Mouse (Mus musculus): Measurements from ENCODE around the gene Hsd3b7. TPM values are rescaled to one million over a fixed set of nuclear protein-coding genes. Genes with fewer than 3 reads are reported as not detected.
"Not testable (repeated sequence)": the region's sequence is repeated elsewhere in the genome, so short reads cannot be mapped to it uniquely, and the experiment has no call there.

The Hsd3b7 gene
- total RNA-seq, 2 experiments from 2014 or later = 2.7 to 4.3 TPM

DNA sequence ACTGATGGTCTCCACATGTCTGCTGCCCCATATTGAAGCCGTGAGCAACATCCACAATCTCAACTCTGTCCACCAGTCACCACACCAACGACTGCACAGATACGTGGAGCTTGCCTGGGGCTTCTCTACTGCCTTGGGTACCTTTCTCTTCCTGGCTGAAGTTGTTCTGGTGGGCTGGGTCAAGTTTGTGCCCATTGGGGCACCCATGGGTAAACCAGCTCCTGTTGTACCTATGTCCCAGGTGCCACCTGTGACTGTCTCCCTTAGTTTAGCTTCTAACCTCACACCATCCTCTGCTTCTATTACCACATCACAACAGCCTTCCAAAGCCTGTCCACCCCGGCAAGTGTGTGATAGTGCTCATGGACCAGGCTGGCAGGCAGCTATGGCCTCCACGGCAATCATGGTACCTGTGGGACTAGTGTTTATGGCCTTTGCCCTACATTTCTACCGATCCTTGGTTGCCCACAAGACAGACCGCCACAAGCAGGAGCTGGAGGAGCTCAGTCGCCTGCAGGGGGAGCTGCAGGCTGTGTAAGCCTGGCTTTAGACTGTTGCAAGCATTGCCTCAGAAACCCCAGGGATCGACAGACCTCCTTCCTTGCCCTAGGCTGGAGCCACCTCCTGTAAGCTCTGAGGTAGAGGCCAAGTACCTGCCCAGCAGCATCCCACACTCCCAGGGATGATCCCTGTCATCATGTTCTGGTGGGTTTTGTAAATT lies 26.6 kb upstream of the Hsd3b7 start:
- ATAC-seq (replicated peaks; ENCODE audit: low FRiP score, poor library complexity, severe bottlenecking) = 0 out of 2 replicates have a peak, but pooled peaks have one; percentile 31

DNA sequence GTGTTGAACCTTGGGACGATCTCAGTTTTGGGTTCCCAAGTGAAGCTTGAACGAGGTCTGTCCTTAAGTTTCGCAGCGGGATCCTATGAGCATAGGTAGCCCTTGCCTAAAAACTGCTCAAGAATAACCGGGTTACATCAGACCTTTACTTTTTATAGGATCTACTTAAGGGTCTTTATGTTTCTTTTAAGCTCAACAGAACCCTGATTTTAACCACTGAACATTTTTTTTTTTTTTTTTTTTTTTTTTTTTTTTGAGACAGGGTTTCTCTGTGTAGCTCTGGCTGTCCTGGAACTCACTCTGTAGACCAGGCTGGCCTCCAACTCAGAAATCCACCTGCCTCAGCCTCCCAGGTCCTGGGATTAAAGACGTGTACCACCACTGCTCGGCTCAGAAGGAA lies 24.6 kb upstream of the Hsd3b7 start:
- not testable (repeated sequence) for ATAC-seq (replicated peaks; ENCODE audit: low FRiP score, poor library complexity, severe bottlenecking)

DNA sequence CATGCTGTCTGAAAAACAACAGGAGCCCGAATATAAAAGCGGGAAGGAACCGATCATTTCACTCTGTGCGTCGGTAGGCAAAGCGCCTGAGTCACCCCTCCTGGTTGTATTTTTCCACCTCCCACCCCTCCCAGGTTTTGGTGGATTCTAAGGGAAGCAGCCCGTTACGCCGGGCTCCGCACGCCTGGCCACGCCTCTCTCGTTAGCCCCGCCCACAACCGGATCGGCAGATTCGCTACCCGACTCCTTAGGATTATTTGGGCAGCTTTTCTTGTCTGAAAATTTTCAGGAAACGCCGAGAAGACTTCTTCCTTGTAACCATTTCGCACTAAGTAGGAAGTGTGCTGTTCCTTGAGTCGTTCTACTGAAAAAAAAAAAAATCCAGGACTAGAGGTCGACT lies 24.0 kb upstream of the Hsd3b7 start, which contains the start of gene Setd1a:
Gene Setd1a, plus strand, starts transcription at position 245 of the 400 bp plus-strand sequence.
- peak; percentile 77 for ATAC-seq (replicated peaks; ENCODE audit: low FRiP score, poor library complexity, severe bottlenecking)

DNA sequence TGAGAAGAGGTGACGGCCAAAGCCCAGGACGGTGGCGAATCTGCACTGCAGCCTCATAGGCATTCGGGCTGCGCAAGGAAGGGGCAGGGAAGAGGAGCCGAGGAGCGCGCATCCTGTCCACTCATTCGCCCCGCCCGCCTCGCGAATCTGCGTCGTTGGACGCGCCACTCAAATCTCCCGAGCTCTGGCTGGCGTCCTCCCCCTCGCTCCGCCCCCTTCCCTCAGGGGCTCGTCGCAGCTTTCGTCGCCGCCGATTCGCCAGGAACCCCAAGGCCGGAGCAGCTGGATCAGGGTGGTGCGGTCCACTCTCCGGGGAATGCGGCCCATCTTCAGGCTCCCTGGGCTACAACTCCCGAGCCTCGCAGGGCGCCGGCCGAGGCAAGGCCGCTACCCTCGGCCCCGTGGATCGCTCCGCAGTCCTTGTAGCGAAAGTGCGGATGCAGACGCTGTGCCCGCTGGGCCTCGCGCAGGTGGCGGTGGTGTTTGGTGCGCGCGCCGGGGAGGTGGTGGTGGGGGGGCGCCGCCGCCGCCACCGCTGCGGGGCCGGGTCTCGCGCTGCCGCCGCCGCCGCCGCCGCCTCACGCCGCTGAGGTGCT lies 23.4 kb upstream of the Hsd3b7 start:
- ATAC-seq (replicated peaks; ENCODE audit: low FRiP score, poor library complexity, severe bottlenecking) = peak; percentile 90

DNA sequence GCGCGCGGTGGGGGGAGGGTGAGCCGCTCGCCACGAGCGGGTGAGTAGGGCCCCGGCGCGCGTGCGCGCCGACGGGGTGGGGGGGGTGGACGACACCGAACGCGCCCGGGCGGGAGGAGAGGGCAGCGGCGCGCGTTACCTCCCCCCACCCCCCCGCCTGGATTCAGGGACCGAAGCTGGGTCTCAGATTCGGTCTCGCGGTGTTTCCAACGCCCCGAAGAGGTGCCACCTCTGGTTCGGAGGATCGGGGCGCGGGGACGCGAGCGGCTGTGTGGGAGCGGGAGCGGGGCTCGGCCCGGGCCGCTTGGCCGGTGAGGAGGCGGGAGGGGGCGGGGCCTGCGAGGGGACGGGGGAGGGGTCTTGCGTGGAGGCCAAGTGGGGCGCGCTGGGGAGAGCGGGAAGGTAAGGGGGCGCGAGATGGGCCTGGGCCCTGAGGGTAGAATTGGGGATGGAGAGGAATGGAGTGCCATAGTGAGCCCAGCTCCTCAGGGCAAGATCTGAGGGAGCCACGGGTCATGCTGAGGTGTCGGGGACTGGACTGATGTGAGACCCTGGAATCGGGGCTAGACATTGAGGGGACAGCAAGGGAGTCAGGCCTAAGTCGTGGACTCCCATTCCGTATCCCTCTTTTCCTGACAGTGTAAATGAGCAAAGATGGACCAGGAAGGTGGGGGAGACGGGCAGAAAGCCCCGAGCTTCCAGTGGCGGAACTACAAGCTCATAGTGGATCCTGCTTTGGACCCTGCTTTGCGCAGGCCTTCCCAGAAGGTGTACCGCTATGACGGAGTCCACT lies 22.7 kb upstream of the Hsd3b7 start:
- no peak for ATAC-seq (replicated peaks; ENCODE audit: low FRiP score, poor library complexity, severe bottlenecking)

DNA sequence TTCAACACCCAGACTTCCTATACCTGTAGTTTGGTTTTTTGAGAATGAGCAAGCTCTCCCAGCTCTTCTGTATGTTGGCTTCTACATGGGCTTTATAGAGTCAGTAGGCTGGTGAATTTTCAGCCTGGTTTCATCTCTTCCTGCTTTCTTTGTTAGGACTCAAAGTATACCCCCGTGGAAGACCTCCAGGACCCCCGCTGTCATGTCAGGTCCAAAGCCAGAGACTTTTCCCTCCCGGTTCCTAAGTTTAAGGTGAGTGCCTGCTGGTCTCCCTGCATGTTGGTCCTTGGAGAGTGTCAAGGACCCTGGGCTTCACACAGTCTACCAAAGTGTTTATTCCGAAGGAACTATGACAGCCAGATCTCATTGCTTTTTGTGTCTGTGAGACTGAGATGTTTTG lies 22.1 kb upstream of the Hsd3b7 start:
- ATAC-seq (replicated peaks; ENCODE audit: low FRiP score, poor library complexity, severe bottlenecking) = no peak

DNA sequence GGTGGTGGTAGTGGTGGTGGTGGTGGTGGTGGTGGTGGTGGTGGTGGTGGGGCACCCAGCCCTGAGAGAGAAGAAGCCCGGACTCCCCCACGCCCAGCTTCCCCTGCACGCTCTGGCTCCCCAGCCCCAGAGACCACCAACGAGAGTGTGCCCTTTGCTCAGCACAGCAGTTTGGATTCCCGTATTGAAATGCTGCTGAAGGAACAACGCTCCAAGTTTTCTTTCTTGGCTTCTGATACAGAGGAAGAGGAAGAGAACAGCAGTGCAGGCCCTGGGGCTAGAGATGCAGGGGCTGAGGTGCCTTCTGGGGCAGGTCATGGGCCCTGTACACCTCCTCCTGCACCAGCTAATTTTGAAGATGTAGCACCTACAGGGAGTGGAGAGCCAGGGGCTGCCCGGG lies 15.1 kb upstream of the Hsd3b7 start, which contains the start of gene Gm49388:
Gene Gm49388, plus strand, starts transcription at position 301 of the 400 bp plus-strand sequence.
- ATAC-seq (replicated peaks; ENCODE audit: low FRiP score, poor library complexity, severe bottlenecking) = no peak

DNA sequence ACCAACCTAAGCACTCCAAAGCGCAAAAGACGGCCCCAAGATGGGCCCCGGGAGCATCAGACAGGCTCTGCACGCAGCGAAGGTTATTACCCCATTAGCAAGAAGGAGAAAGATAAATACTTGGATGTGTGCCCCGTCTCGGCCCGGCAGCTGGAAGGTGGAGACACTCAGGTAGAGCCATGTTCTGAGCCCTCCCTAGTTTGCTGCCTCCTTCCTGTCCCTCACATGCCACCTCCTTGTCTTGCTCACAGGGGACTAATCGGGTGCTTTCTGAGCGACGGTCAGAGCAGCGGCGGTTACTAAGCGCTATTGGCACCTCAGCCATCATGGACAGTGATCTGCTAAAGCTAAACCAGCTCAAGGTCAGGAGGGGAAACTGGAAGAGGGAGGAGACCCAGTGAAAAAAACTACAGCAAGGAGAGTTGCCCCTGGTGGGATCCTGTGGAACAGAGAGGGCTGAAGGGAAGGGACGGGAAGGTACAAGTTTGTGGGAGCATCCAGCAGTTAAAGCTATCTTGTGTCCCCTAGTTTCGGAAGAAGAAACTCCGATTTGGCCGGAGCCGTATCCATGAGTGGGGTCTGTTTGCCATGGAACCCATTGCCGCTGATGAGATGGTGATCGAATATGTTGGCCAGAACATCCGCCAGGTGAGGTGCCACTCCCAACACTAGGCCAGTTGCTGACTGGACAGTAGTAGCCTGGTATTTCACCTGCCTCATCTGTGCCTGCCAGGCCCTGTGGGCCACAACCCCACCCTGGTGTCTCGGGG lies 3.1 kb upstream of the Hsd3b7 start:
- ATAC-seq (replicated peaks; ENCODE audit: low FRiP score, poor library complexity, severe bottlenecking) = no peak

DNA sequence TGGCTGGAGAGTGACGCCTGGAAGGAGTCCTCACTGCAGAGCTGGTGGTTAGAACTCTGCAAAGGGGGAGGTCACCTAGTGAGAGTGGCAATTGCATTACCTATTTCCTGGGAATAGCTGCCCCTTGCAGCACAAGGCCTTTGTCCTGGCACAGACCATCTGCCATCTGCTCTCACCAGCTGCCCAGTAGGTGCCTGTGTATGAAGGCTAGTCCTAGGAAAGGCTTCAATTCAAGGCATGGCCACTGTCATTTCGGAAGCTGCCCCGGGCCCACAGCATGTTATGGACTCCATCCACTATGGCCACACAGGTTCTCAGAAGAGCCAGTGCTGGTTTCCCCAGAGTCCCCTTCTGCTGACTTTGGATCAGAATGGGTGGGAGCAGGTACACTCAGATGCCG lies 1.8 kb upstream of the Hsd3b7 start:
- ATAC-seq (replicated peaks; ENCODE audit: low FRiP score, poor library complexity, severe bottlenecking) = no peak

DNA sequence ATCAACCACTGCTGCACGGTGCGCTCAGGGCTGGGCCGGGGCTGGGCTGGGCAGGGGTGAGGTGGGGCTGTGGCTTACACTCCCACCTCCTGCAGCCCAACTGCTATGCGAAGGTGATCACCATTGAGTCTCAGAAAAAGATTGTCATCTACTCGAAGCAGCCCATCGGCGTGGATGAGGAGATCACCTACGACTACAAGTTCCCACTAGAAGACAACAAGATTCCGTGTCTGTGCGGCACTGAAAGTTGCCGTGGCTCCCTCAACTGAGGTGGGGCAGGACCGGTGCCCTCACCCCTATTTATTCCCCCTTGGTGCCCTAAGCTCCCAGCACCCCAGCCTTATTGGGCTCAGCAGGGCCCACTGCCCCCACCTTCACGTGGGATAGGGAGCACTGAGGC lies 1.2 kb upstream of the Hsd3b7 start:
- ATAC-seq (replicated peaks; ENCODE audit: low FRiP score, poor library complexity, severe bottlenecking) = no peak

DNA sequence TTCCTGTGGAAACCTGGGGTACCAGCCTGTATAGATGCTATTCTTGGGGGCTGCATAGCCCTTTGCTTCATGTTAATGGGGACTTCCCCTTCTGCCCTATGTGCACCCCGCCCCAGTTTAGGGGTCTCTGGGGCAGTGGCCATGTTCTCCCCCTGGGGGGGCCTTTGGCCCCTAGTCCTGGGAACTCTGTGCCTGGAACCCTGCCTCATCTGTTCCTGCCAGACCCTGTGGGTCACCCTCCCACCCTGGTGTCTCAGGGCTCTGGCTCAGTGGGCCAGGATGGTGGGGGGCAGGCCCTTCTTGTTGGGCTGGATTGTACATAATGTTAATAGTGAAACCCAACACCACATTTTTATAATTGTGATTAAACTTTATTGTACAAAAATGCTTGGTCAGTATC lies 666 bp upstream of the Hsd3b7 start:
- ATAC-seq (replicated peaks; ENCODE audit: low FRiP score, poor library complexity, severe bottlenecking) = no peak

DNA sequence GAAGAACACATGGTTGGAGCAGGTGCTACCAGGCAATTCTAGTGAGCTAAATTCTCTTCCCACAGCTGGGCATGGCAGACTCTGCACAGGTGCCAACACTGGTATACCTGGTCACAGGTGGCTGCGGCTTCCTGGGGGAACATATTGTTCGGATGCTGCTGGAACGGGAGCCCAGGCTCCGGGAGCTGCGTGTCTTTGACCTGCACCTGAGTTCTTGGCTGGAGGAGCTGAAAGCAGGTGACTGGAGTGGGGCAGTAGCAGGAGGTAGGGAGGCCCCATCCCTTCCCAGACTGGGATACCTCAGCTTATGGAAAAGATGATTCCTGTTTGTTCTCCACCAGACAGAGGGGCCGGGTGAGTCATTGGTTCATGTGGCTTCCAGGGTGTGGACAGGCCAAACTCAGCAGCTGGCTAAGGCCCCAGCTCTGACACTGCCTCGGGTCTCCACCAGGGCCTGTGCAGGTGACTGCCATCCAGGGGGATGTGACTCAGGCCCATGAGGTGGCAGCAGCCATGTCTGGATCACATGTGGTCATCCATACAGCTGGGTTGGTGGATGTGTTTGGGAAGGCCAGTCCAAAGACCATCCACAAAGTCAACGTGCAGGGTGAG lies 712 bp downstream of the Hsd3b7 start:
- ATAC-seq (replicated peaks; ENCODE audit: low FRiP score, poor library complexity, severe bottlenecking) = no peak

DNA sequence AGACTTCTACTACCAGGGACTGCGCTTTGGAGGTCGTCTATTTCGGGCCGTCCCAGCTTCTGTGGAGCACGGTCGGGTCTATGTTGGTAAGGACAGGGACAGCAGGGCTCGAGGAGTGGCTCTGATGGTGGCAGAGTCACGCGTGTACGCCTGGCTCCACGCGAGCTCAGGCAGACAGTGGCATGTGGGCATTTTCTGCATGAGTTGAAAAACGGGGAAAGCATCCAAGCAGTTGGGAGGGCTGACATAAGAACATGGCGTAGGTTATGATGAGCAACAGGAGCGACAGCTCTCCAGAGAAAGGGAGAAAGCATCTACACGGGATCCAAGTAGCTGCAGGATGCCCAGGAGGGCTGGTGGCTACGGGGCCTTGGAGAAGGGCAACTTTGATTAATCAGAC lies 1.9 kb downstream of the Hsd3b7 start:
- ATAC-seq (replicated peaks; ENCODE audit: low FRiP score, poor library complexity, severe bottlenecking) = no peak

DNA sequence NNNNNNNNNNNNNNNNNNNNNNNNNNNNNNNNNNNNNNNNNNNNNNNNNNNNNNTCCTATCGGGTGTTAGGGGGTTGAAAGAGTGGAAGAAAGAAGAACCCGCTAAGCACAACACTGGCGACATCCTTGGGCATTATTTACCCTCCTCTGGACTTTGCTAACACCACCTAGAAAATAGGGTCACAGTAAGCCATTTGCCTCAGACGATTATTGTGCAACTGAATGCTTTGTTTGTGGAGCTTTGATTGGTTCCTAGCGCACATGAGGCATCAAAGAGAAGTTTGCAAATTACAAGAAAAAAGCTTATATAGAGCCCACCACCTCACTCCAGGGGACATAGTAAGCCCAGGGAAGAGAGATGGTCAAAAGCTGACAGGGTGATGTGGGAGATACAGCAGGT lies 8.4 kb downstream of the Hsd3b7 start:
- ATAC-seq (replicated peaks; ENCODE audit: low FRiP score, poor library complexity, severe bottlenecking) = no peak

DNA sequence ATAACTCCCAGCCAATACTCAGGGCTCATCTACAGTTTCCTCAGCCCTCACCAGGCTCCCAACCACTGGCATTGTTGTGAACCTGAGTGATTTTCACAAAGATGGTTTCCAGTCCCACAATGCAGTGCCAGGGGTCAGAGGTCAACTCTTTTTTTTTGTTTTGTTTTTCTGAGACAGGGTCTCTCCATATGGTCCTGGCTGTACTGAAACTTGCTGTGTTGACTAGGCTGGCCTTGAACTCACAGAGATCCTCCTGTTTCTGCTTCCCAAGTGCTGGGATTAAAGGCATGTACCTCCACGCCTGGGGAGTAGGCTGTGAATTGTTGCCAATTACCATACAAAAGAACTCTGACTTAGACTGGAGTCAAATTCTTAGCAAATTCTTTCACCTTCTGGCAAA lies 9.4 kb downstream of the Hsd3b7 start:
- no peak for ATAC-seq (replicated peaks; ENCODE audit: low FRiP score, poor library complexity, severe bottlenecking)

DNA sequence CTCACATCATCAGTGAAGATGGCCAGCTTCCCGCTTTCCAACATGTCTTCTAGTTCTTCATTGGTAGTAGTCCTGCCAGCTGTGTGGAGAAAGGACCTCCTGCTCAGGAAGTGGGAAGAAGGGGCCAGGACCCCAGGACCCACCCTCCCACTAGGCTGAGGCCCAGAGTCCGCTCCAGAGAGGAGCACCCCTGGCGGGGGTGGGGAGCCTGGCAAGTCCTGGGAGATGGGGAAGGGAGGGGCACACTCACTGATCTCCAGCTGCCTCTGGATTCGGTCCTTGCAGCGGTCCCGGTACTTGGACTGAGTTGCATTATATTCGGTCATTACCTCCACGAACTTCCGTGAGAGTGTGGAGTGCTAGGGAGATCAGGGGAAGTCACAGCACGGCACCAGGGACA lies 10.2 kb downstream of the Hsd3b7 start:
- no peak for ATAC-seq (replicated peaks; ENCODE audit: low FRiP score, poor library complexity, severe bottlenecking)

DNA sequence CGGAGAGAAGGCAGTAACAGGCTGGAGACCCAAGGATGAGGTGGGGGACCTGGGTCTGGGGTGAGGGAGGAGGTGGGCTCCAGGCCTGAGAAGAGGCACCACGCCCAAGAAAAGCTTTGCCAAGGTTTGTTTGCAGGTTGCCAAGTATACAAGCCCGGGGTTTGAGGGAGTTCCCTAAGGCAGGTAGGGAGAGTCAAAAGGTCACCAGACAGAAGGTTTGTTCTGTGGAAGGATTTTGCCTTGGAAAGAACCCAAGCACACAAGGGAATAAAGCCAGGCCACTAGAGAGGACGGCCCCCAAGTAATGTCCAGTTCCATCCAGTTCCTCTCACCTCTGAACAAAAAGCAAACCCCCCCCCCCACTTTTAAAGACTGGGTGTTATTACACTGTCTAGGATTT lies 10.8 kb downstream of the Hsd3b7 start:
- ATAC-seq (replicated peaks; ENCODE audit: low FRiP score, poor library complexity, severe bottlenecking) = no peak

DNA sequence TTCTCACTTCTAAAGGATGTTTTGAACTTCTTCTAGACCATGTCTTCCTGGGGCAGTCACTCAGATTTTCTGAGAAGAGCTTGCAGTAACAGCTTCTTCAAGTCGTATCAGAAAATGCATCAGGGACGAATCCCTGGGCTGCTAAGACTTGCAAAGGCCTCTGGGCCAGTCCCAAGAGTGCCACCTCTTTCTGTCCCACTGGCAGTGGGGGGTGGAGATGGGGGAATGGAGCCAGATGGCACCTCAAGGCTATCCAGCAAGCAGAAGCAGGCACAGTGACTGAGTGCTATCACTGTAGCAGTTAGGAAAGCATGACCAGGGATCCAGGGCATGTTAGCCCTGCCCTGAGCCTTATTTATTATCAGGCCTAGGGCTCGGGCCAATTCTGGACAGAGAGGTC lies 11.9 kb downstream of the Hsd3b7 start:
- no peak for ATAC-seq (replicated peaks; ENCODE audit: low FRiP score, poor library complexity, severe bottlenecking)

DNA sequence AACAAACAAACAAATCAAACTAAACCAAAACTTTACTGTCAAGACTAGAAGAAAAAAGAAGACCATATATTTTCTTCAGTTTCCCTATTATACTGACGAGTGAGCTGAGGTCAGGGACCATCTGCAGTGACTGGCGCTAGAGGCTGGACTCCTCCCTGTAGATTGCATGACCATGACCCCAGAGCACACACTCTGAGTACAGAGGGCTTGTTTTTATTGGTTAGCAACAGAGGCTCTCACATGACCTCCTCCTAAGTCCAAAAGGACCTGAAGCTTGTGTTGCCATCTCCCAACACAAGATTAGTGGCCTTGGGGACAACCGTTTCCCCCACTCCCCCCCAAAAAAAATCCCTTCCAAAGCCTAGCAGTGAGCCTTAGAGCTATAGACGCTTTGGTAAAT lies 13.4 kb downstream of the Hsd3b7 start:
- ATAC-seq (replicated peaks; ENCODE audit: low FRiP score, poor library complexity, severe bottlenecking) = no peak
